Mouse (Mus musculus): ENCODE measurements at regions not wholly inside any gene's neighbourhood (a gene's known extent, or its start where the extent isn't known, plus 50 kb on each side); places are given as distances from the start of the nearest gene placed in this dataset.

- H3K4me3 ChIP-seq (ENCODE audit: control insufficient read depth in 1 of 2, insufficient read depth in 1 of 2, low read depth in 1 of 2, low read length in 2 of 2), result no peak overlapping the region
- no peak for ATAC-seq (ENCODE audit: insufficient number of reproducible peaks, insufficient read depth, low FRiP score, low read depth)
- H3K9ac ChIP-seq (ENCODE audit: low read length), result no peak overlapping the region
Observed at GRCm38 (mm10) chr15:69275546-69276255, 2775.0 kb upstream of the Lrrc6 start.

DNA sequence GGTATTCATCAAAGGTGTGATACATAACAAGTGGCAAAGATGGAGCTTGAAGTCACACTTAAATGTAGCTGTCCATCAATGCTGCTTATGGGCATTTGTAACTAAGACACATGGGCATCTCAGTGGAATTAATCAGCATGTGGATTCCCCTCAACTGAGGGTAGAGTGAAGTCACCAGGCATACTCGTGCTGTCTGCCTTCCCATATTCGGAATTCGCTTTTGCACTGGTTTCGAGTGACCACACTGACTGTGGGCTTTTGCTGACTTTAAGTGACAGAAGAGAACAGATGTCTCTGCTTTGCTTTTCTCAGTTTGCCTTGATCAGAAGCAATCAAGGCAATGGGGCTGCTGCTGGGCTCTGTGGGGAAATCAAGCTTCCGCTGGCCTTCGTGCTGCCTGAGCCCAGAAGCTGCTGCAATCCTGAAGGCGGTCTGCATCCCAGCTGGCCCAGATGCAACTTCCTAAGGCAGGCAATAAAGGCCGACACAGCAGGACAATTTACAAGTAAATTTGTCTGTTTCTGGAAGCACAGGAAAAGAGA is 2773.6 kb upstream of the Lrrc6 start:
- 60% methylated on average over 8 of the region's 8 CpGs for WGBS
- H3K4me2 ChIP-seq (ENCODE audit: low read length), result no peak overlapping the region
- no peaks in the 10 kb centered on the region for H3K9me3 ChIP-seq (ENCODE audit: control insufficient read depth, low read length)
- ATAC-seq (ENCODE audit: insufficient number of reproducible peaks, insufficient read depth, low FRiP score, low read depth), result no peak
- H3K4me1 ChIP-seq (ENCODE audit: control insufficient read depth in 2 of 2, insufficient read depth in 2 of 2, low read length in 2 of 2), result no peaks in the 10 kb centered on the region
- H3K9ac ChIP-seq (ENCODE audit: low read length), result no peak overlapping the region
- H3K4me3 ChIP-seq (ENCODE audit: control insufficient read depth in 1 of 2, insufficient read depth in 1 of 2, low read depth in 1 of 2, low read length in 2 of 2), result no peak overlapping the region
- H3K27me3 ChIP-seq (ENCODE audit: control insufficient read depth, insufficient read depth, low read length), result no peaks in the 10 kb centered on the region
- H3K36me3 ChIP-seq (ENCODE audit: control insufficient read depth, insufficient read depth, low read length), result no peaks in the 10 kb centered on the region
- no peak overlapping the region for H3K27ac ChIP-seq (replicated peaks in 1 of 2; ENCODE audit: control insufficient read depth in 1 of 2, insufficient read depth in 1 of 2, low read depth in 2 of 2, low read length in 2 of 2)

More at GRCm38 (mm10) chr15:69275546-69276255, 2775.0 kb upstream of the Lrrc6 start:
- H3K4me2 ChIP-seq (ENCODE audit: low read length), result no peak overlapping the region
- H3K4me1 ChIP-seq (ENCODE audit: control insufficient read depth in 2 of 2, insufficient read depth in 2 of 2, low read length in 2 of 2), result no peaks in the 10 kb centered on the region
- H3K36me3 ChIP-seq (ENCODE audit: control insufficient read depth, insufficient read depth, low read length), result no peaks in the 10 kb centered on the region
- H3K27ac ChIP-seq (replicated peaks in 1 of 2; ENCODE audit: control insufficient read depth in 1 of 2, insufficient read depth in 1 of 2, low read depth in 2 of 2, low read length in 2 of 2), result no peak overlapping the region
- no peaks in the 10 kb centered on the region for H3K9me3 ChIP-seq (ENCODE audit: control insufficient read depth, low read length)
- H3K27me3 ChIP-seq (ENCODE audit: control insufficient read depth, insufficient read depth, low read length), result no peaks in the 10 kb centered on the region

DNA sequence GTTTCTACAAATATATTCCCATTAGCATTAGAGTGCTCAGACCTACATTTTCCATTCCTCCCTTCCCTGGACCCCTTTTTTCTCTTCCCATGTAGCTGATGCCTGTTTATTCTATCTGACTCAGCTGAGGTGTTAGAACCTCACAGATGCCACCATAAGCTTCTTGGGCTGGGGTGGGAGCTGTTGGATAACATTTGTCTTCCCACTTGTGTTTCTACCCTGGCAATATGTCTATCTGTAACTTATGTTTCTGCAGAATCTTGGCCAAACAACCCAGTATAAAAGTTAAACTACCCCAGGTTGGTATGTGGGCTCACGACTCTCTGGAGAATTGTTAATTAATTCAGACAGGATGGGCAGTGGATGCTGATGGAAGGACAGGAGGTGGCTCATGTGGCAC is 2772.8 kb upstream of the Lrrc6 start:
- Histone ChIP-seq H3K9ac (ENCODE audit: low read length) (no peak overlapping the region), H3K9me3 (ENCODE audit: control insufficient read depth, low read length) (no peaks in the 10 kb centered on the region), H3K4me3 (ENCODE audit: control insufficient read depth in 1 of 2, insufficient read depth in 1 of 2, low read depth in 1 of 2, low read length in 2 of 2) (no peak overlapping the region), H3K4me2 (ENCODE audit: low read length) (no peak overlapping the region), H3K4me1 (ENCODE audit: control insufficient read depth in 2 of 2, insufficient read depth in 2 of 2, low read length in 2 of 2) (no peaks in the 10 kb centered on the region), H3K27ac (replicated peaks in 1 of 2; ENCODE audit: control insufficient read depth in 1 of 2, insufficient read depth in 1 of 2, low read depth in 2 of 2, low read length in 2 of 2) (no peak overlapping the region), H3K27me3 (ENCODE audit: control insufficient read depth, insufficient read depth, low read length) (no peaks in the 10 kb centered on the region), H3K36me3 (ENCODE audit: control insufficient read depth, insufficient read depth, low read length) (no peaks in the 10 kb centered on the region)
- no peak for ATAC-seq (ENCODE audit: insufficient number of reproducible peaks, insufficient read depth, low FRiP score, low read depth)
- 79% methylated on average over 1 of the region's 1 CpGs for WGBS

GRCm38 (mm10) chr15:69261940-69262339 is 2761.2 kb upstream of the Lrrc6 start:
- Histone ChIP-seq H3K27me3 (ENCODE audit: control insufficient read depth, insufficient read depth, low read length) (no peaks in the 10 kb centered on the region), H3K9me3 (ENCODE audit: control insufficient read depth, low read length) (no peaks in the 10 kb centered on the region), H3K27ac (replicated peaks in 1 of 2; ENCODE audit: control insufficient read depth in 1 of 2, insufficient read depth in 1 of 2, low read depth in 2 of 2, low read length in 2 of 2) (no peak overlapping the region), H3K9ac (ENCODE audit: low read length) (no peak overlapping the region), H3K4me2 (ENCODE audit: low read length) (no peak overlapping the region), H3K4me1 (ENCODE audit: control insufficient read depth in 2 of 2, insufficient read depth in 2 of 2, low read length in 2 of 2) (no peaks in the 10 kb centered on the region), H3K4me3 (ENCODE audit: control insufficient read depth in 1 of 2, insufficient read depth in 1 of 2, low read depth in 1 of 2, low read length in 2 of 2) (no peak overlapping the region), H3K36me3 (ENCODE audit: control insufficient read depth, insufficient read depth, low read length) (no peaks in the 10 kb centered on the region)
- no peak for ATAC-seq (ENCODE audit: insufficient number of reproducible peaks, insufficient read depth, low FRiP score, low read depth)
- WGBS, result 64% methylated on average over 1 of the region's 1 CpGs

DNA sequence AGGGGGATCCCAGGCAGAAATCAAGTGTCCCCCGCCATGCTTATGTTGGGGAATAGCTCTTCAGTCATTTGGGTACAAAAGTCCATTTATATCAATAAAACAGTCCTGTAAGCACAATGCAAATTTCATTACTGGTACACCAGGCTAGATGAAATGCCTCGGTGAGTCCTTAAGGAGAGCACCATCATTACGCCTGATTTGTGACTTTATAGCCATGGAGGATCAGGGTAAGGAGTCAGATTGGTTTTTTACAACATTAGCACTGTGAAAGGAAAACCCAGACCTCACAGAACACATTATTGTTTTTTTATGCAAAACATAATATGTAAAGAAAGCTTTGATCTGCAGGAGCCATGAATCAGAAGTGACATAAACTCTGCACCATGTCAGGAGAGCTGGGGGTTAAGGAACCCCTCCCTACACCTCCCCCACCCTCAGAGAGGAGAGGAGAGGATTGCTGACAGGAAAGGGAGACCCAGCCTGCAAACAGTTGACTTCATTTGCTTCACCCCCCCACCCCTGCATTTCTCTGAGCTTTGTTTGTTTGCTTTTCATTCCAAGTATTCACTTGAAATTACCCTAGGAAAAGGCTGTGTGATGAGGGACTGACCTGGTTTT is 2756.6 kb upstream of the Lrrc6 start:
- WGBS, result 83% methylated on average over 3 of the region's 3 CpGs
- Histone ChIP-seq H3K27me3 (ENCODE audit: control insufficient read depth, insufficient read depth, low read length) (no peaks in the 10 kb centered on the region), H3K4me2 (ENCODE audit: low read length) (no peak overlapping the region), H3K27ac (replicated peaks in 1 of 2; ENCODE audit: control insufficient read depth in 1 of 2, insufficient read depth in 1 of 2, low read depth in 2 of 2, low read length in 2 of 2) (no peak overlapping the region), H3K4me1 (ENCODE audit: control insufficient read depth in 2 of 2, insufficient read depth in 2 of 2, low read length in 2 of 2) (no peaks in the 10 kb centered on the region), H3K9ac (ENCODE audit: low read length) (no peak overlapping the region), H3K9me3 (ENCODE audit: control insufficient read depth, low read length) (no peaks in the 10 kb centered on the region), H3K4me3 (ENCODE audit: control insufficient read depth in 1 of 2, insufficient read depth in 1 of 2, low read depth in 1 of 2, low read length in 2 of 2) (no peak overlapping the region), H3K36me3 (ENCODE audit: control insufficient read depth, insufficient read depth, low read length) (no peaks in the 10 kb centered on the region)
- ATAC-seq (ENCODE audit: insufficient number of reproducible peaks, insufficient read depth, low FRiP score, low read depth), result no peak

DNA sequence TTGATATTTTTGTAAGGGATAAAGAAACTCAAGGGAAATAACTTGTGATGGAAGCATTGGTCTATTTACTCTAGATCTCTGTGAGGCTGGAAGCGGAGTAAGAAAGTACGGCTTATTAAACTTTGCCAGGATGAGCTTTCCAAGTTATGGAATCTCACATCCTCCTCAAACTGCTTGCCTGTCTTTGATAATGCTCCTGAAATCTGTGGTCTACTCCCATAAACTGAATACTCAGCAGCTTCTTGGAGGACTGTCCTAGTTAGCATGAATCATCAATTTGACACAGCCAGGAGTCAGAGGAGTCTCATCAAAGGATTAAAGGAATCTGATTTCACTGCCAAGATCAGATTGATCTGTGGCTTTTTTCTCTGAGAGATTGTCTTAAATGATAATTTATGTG is 2753.0 kb upstream of the Lrrc6 start:
- WGBS, result 80% methylated on average over 2 of the region's 2 CpGs
- no peak overlapping the region for H3K27ac ChIP-seq (replicated peaks in 1 of 2; ENCODE audit: control insufficient read depth in 1 of 2, insufficient read depth in 1 of 2, low read depth in 2 of 2, low read length in 2 of 2)
- no peaks in the 10 kb centered on the region for H3K9me3 ChIP-seq (ENCODE audit: control insufficient read depth, low read length)
- no peak overlapping the region for H3K4me2 ChIP-seq (ENCODE audit: low read length)
- H3K27me3 ChIP-seq (ENCODE audit: control insufficient read depth, insufficient read depth, low read length), result no peaks in the 10 kb centered on the region
- H3K4me1 ChIP-seq (ENCODE audit: control insufficient read depth in 2 of 2, insufficient read depth in 2 of 2, low read length in 2 of 2), result no peaks in the 10 kb centered on the region
- H3K4me3 ChIP-seq (ENCODE audit: control insufficient read depth in 1 of 2, insufficient read depth in 1 of 2, low read depth in 1 of 2, low read length in 2 of 2), result no peak overlapping the region
- H3K9ac ChIP-seq (ENCODE audit: low read length), result no peak overlapping the region
- H3K36me3 ChIP-seq (ENCODE audit: control insufficient read depth, insufficient read depth, low read length), result no peaks in the 10 kb centered on the region
- no peak for ATAC-seq (ENCODE audit: insufficient number of reproducible peaks, insufficient read depth, low FRiP score, low read depth)

- Histone ChIP-seq H3K9me3 (ENCODE audit: control insufficient read depth, low read length) (no peaks in the 10 kb centered on the region), H3K36me3 (ENCODE audit: control insufficient read depth, insufficient read depth, low read length) (no peaks in the 10 kb centered on the region), H3K4me3 (ENCODE audit: control insufficient read depth in 1 of 2, insufficient read depth in 1 of 2, low read depth in 1 of 2, low read length in 2 of 2) (no peak overlapping the region), H3K4me1 (ENCODE audit: control insufficient read depth in 2 of 2, insufficient read depth in 2 of 2, low read length in 2 of 2) (no peaks in the 10 kb centered on the region), H3K4me2 (ENCODE audit: low read length) (no peak overlapping the region), H3K27me3 (ENCODE audit: control insufficient read depth, insufficient read depth, low read length) (no peaks in the 10 kb centered on the region), H3K9ac (ENCODE audit: low read length) (no peak overlapping the region), H3K27ac (replicated peaks in 1 of 2; ENCODE audit: control insufficient read depth in 1 of 2, insufficient read depth in 1 of 2, low read depth in 2 of 2, low read length in 2 of 2) (no peak overlapping the region)
- no peak for ATAC-seq (ENCODE audit: insufficient number of reproducible peaks, insufficient read depth, low FRiP score, low read depth)
- WGBS, result 83% methylated on average over 3 of the region's 3 CpGs
Observed at GRCm38 (mm10) chr15:69252095-69252494, 2751.4 kb upstream of the Lrrc6 start.
